Mouse (Mus musculus): ENCODE results near the gene Gstt3. TPM values are rescaled to one million over a fixed set of nuclear protein-coding genes. Genes with fewer than 3 reads are reported as not detected.

Gene Gstt3
- polyA plus RNA-seq, 1 experiment: 41.9 TPM

DNA sequence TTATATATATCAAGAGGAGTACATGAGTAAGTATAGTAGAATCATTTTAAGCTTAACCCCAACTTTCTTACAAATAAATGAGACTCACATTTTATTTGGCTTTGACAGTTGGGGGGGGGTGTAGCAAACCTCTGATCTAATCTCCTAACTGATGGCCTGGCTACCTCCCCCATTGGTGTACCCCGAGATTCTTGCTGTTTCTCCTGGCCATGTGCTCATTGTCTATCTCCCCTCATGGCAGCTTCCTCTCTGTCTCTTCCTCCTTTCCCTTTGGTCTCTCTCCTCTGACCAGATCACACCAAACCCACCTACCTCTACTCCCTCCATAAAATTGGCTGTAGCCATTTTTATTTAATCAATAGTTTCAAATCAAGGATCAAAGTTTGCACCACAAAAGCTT is 42.6 kb upstream of the Gstt3 start:
- Histone ChIP-seq H3K36me3 (ENCODE audit: control insufficient read depth, insufficient read depth, low read length) (no peaks in the 10 kb centered on the region), H3K4me1 (ENCODE audit: control insufficient read depth, insufficient read depth, low read length) (no peaks in the 10 kb centered on the region; the same call in 1 of the 2 replicates), H3K27ac (ENCODE audit: control insufficient read depth, insufficient read depth, low read depth, low read length) (no peak overlapping the region), H3K27me3 (ENCODE audit: control insufficient read depth, insufficient read depth, low read length) (no peaks in the 10 kb centered on the region), H3K4me3 (ENCODE audit: control insufficient read depth, low read depth, low read length) (no peak overlapping the region; the same call in 1 of the 2 replicates)
- TF ChIP-seq POLR2A (IDR thresholded peaks at IDR 0.05; ENCODE audit: control insufficient read depth, low read depth, low read length): no peak
- no peak for TF ChIP-seq CTCF (IDR thresholded peaks at IDR 0.05; ENCODE audit: control insufficient read depth, insufficient read depth, insufficient replicate concordance, low read depth, low read length)

DNA sequence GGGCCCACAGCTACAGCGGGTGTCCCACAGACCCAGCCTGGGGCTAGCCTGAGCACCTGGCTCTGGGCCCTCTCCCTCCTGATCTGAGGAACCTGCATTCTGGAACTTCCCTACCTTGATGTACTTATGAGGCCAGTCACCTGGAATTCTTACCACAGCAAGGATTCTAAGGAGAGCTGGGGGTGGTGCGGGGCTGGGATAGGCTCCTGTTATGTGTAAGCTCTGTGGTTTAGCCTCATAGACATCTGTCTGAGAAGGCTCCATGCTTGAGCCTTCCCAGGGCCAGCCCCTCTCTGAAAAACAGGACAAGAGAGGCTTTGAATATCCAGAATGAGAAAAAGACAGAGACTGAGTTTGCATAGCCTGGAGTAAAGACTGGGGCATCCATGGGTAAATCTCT is 41.2 kb upstream of the Gstt3 start, which contains the start of gene Gstt4:
Gene Gstt4, minus strand, starts transcription at position 101 of the 400 bp plus-strand sequence.
- H3K27ac ChIP-seq (ENCODE audit: control insufficient read depth, insufficient read depth, low read depth, low read length): no peak within 1 kb of the TSS; the same call in 1 of the 2 replicates
- H3K27me3 ChIP-seq (ENCODE audit: control insufficient read depth, insufficient read depth, low read length): no peaks in the 10 kb centered on the region
- TF ChIP-seq CTCF (IDR thresholded peaks at IDR 0.05; ENCODE audit: control insufficient read depth, insufficient read depth, insufficient replicate concordance, low read depth, low read length): no peak
- peak; percentile 34; the same call in 1 of the 2 replicates for TF ChIP-seq POLR2A (IDR thresholded peaks at IDR 0.05; ENCODE audit: control insufficient read depth, low read depth, low read length)
- no peaks in the 10 kb centered on the region for H3K36me3 ChIP-seq (ENCODE audit: control insufficient read depth, insufficient read depth, low read length)
- H3K4me1 ChIP-seq (ENCODE audit: control insufficient read depth, insufficient read depth, low read length): no peaks in the 10 kb centered on the region; the same call in 1 of the 2 replicates
- H3K4me3 ChIP-seq (ENCODE audit: control insufficient read depth, low read depth, low read length): peak within 1 kb of the TSS; percentile 76

GRCm38 (mm10) chr10:75819882-75820281 is 38.7 kb upstream of the Gstt3 start:
- TF ChIP-seq POLR2A (IDR thresholded peaks at IDR 0.05; ENCODE audit: control insufficient read depth, low read depth, low read length): no peak
- TF ChIP-seq CTCF (IDR thresholded peaks at IDR 0.05; ENCODE audit: control insufficient read depth, insufficient read depth, insufficient replicate concordance, low read depth, low read length): no peak
- peak overlapping the region; percentile 76 for H3K4me3 ChIP-seq (ENCODE audit: control insufficient read depth, low read depth, low read length)
- H3K27ac ChIP-seq (ENCODE audit: control insufficient read depth, insufficient read depth, low read depth, low read length): no peak overlapping the region
- H3K36me3 ChIP-seq (ENCODE audit: control insufficient read depth, insufficient read depth, low read length): no peaks in the 10 kb centered on the region
- H3K4me1 ChIP-seq (ENCODE audit: control insufficient read depth, insufficient read depth, low read length): no peaks in the 10 kb centered on the region
- H3K27me3 ChIP-seq (ENCODE audit: control insufficient read depth, insufficient read depth, low read length): no peaks in the 10 kb centered on the region

GRCm38 (mm10) chr10:75818641-75819040 is 37.4 kb upstream of the Gstt3 start:
- H3K36me3 ChIP-seq (ENCODE audit: control insufficient read depth, insufficient read depth, low read length): no peaks in the 10 kb centered on the region
- H3K4me3 ChIP-seq (ENCODE audit: control insufficient read depth, low read depth, low read length): peak overlapping the region; percentile 44
- TF ChIP-seq CTCF (IDR thresholded peaks at IDR 0.05; ENCODE audit: control insufficient read depth, insufficient read depth, insufficient replicate concordance, low read depth, low read length) (no peak), POLR2A (IDR thresholded peaks at IDR 0.05; ENCODE audit: control insufficient read depth, low read depth, low read length) (no peak)
- H3K4me1 ChIP-seq (ENCODE audit: control insufficient read depth, insufficient read depth, low read length): no peaks in the 10 kb centered on the region
- H3K27me3 ChIP-seq (ENCODE audit: control insufficient read depth, insufficient read depth, low read length): no peaks in the 10 kb centered on the region
- H3K27ac ChIP-seq (ENCODE audit: control insufficient read depth, insufficient read depth, low read depth, low read length): no peak overlapping the region

DNA sequence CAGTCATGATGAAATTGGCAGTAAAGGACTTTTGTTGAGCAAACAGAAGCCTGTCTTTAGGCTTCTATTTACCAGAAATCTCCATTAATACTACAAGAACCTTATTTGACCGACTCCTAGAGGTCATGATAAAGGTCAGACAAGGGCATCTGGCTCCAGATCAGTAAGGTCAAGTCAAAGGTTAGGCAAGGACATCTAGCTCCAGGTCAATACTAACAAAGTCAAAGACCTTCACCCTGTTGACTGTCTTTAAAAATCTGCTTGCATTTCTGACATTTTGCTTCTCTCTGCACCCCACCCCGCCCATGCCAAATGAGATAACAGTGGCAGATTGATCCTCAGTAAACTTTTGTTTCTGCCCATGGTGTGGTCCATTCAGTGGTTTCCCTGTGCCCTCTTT is 23.0 kb upstream of the Gstt3 start:
- H3K4me1 ChIP-seq (ENCODE audit: control insufficient read depth, insufficient read depth, low read length): no peaks in the 10 kb centered on the region
- no peaks in the 10 kb centered on the region for H3K27me3 ChIP-seq (ENCODE audit: control insufficient read depth, insufficient read depth, low read length)
- no peak overlapping the region for H3K27ac ChIP-seq (ENCODE audit: control insufficient read depth, insufficient read depth, low read depth, low read length)
- H3K36me3 ChIP-seq (ENCODE audit: control insufficient read depth, insufficient read depth, low read length): no peaks in the 10 kb centered on the region
- no peak overlapping the region for H3K4me3 ChIP-seq (ENCODE audit: control insufficient read depth, low read depth, low read length)
- TF ChIP-seq CTCF (IDR thresholded peaks at IDR 0.05; ENCODE audit: control insufficient read depth, insufficient read depth, insufficient replicate concordance, low read depth, low read length): no peak
- no peak for TF ChIP-seq POLR2A (IDR thresholded peaks at IDR 0.05; ENCODE audit: control insufficient read depth, low read depth, low read length)

GRCm38 (mm10) chr10:75798176-75798696 is 17.0 kb upstream of the Gstt3 start, which contains the start of gene Gstt1:
TSS of gene Gstt1 (minus strand) at chr10:75798584.
- TF ChIP-seq CTCF (IDR thresholded peaks at IDR 0.05; ENCODE audit: control insufficient read depth, insufficient read depth, insufficient replicate concordance, low read depth, low read length) (no peak), POLR2A (IDR thresholded peaks at IDR 0.05; ENCODE audit: control insufficient read depth, low read depth, low read length) (no peak)
- no peaks in the 10 kb centered on the region for H3K27me3 ChIP-seq (ENCODE audit: control insufficient read depth, insufficient read depth, low read length)
- peak within 1 kb of the TSS; percentile 4 for H3K4me3 ChIP-seq (ENCODE audit: control insufficient read depth, low read depth, low read length)
- no peaks in the 10 kb centered on the region for H3K36me3 ChIP-seq (ENCODE audit: control insufficient read depth, insufficient read depth, low read length)
- no peak within 1 kb of the TSS for H3K27ac ChIP-seq (ENCODE audit: control insufficient read depth, insufficient read depth, low read depth, low read length)
- peaks cover 3% of the 10 kb centered on the region for H3K4me1 ChIP-seq (ENCODE audit: control insufficient read depth, insufficient read depth, low read length)

DNA sequence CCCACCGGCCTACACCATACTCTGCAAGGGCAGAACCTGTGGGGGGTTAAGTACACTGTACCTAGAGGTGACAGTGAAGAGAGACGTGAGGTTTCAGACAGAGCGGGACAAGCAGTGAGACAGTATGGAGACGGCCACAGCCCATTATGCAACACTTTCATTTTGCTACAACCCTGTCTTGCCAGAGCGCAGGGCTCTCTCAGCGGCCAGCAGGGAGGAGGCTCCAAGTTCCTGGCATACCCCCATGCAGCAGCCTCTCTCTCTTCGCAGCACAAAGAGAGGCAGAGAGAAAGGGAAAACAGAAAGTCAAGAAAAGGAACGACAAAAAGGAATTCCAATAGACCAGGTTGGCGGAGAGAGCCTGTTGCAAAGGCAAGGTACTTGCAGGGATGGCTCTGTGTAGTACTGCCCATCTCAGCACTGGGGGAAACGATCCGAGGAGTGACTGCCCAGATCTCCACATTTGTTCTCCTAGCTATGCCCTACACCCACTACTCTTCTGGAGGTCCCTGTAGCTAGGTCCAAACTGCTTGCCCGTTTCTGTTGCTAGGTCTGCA is 16.5 kb upstream of the Gstt3 start:
- Histone ChIP-seq H3K27ac (ENCODE audit: control insufficient read depth, insufficient read depth, low read depth, low read length) (no peak overlapping the region), H3K4me3 (ENCODE audit: control insufficient read depth, low read depth, low read length) (peak overlapping the region; percentile 4)
- TF ChIP-seq POLR2A (IDR thresholded peaks at IDR 0.05; ENCODE audit: control insufficient read depth, low read depth, low read length): no peak

More for the DNA sequence above, 16.5 kb upstream of the Gstt3 start:
- Histone ChIP-seq H3K4me1 (ENCODE audit: control insufficient read depth, insufficient read depth, low read length) (peaks cover 3% of the 10 kb centered on the region), H3K27me3 (ENCODE audit: control insufficient read depth, insufficient read depth, low read length) (no peaks in the 10 kb centered on the region), H3K36me3 (ENCODE audit: control insufficient read depth, insufficient read depth, low read length) (no peaks in the 10 kb centered on the region)
